Mouse (Mus musculus) E14TG2a.4 (cell line): Measurements from ENCODE around the gene Neu2.

Experiments used
- CTCF ChIP-seq: conservative IDR thresholded peaks from 2 replicates; pipeline ENCODE4 v1.5.1; 2014; ENCODE audit warnings: low read length
- NANOG ChIP-seq: IDR thresholded peaks from 2 replicates; pipeline ENCODE4 v1.6.1; 2014; ENCODE audit warnings: borderline replicate concordance, low read length, mixed read lengths
- POU5F1 ChIP-seq: IDR thresholded peaks from 2 replicates; pipeline ENCODE4 v1.6.1; 2014; ENCODE audit warnings: low read length, borderline replicate concordance

DNA sequence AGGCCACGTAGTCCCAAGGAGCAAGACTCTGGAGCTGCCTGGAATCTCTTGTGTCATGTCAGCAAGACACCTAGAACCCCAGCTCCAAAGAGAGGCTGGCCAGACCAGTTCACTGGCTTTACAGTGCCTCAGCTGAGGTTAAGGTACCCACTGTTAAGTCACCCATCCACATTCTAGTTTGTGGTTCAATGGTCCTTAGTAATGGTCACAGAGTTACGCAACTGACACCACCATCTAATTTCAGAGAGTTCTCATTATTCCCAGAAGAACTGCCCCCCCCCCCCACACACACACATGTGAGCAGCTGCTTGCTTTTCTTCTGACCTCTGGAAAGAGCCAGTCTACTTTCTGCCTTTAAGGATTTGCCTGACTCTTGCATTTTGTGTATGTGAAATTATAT, 115.1 kb downstream of the Neu2 start:
- no peak for TF ChIP-seq CTCF
- TF ChIP-seq POU5F1 = no peak
- TF ChIP-seq NANOG = no peak
